32 mouse cellular contexts compared by ENCODE assay signal in genomic region chr10:72659198-72659597, GRCm38 (mm10).
"Had no signal": no experiment of that assay in that cellular context is flagged by ENCODE, and none has a peak within 500 bp of the region (broad histone marks: within the 10 kb centered on the region; RNA-seq: fewer than 3 reads in every experiment).

No protein-coding gene starts in this region.

- H3K27ac ChIP-seq: limb, embryonic 10.5 days; limb, embryonic 12.5 days; limb, embryonic 13.5 days; limb, embryonic 15.5 days; liver, embryonic 12.5 days; liver, embryonic 13.5 days; liver, embryonic 14.5 days; liver, embryonic 15.5 days; lung, embryonic 15.5 days; macrophage; midbrain, embryonic 10.5 days; midbrain, embryonic 12.5 days; midbrain, embryonic 13.5 days; midbrain, embryonic 15.5 days; neural tube, embryonic 12.5 days; neural tube, embryonic 13.5 days had no signal

- H3K9ac ChIP-seq: limb, embryonic 12.5 days; limb, embryonic 13.5 days; limb, embryonic 15.5 days; liver, embryonic 12.5 days; liver, embryonic 13.5 days; liver, embryonic 14.5 days; liver, embryonic 15.5 days; liver, postnatal 0 days; lung, embryonic 14.5 days; lung, embryonic 15.5 days; midbrain, embryonic 12.5 days; midbrain, embryonic 13.5 days; midbrain, embryonic 15.5 days; neural tube, embryonic 12.5 days; neural tube, embryonic 13.5 days had no signal

- H3K4me2 ChIP-seq: limb, embryonic 12.5 days; limb, embryonic 13.5 days; limb, embryonic 15.5 days; liver, embryonic 11.5 days; liver, embryonic 12.5 days; liver, embryonic 13.5 days; liver, embryonic 15.5 days; lung, embryonic 14.5 days; lung, embryonic 15.5 days; midbrain, embryonic 11.5 days; midbrain, embryonic 12.5 days; midbrain, embryonic 13.5 days; midbrain, embryonic 15.5 days; neural tube, embryonic 12.5 days; neural tube, embryonic 13.5 days had no signal

- DNase-seq: left cerebral cortex, postnatal 4 days; liver; liver, embryonic 13.5 days; liver, postnatal 0 days; lung, adult 18-20 months; lung, adult 2 months; lung, embryonic 14.5 days; lung, postnatal 10 days; lung, postnatal 14 days; lung, postnatal 36 days; lung, postnatal 4 days; midbrain, embryonic 14.5 days had no signal

- H3K9me3 ChIP-seq: limb, embryonic 10.5 days; limb, embryonic 12.5 days; limb, embryonic 15.5 days; liver, embryonic 12.5 days; liver, embryonic 13.5 days; liver, embryonic 15.5 days; lung, embryonic 15.5 days; midbrain, embryonic 10.5 days; midbrain, embryonic 12.5 days; midbrain, embryonic 13.5 days; midbrain, embryonic 15.5 days; neural tube, embryonic 12.5 days; neural tube, embryonic 13.5 days had no signal

- H3K4me3 ChIP-seq: limb, embryonic 10.5 days; limb, embryonic 12.5 days; limb, embryonic 13.5 days; limb, embryonic 15.5 days; liver, embryonic 12.5 days; liver, embryonic 13.5 days; liver, embryonic 15.5 days; lung, embryonic 15.5 days; midbrain, embryonic 10.5 days; midbrain, embryonic 12.5 days; midbrain, embryonic 13.5 days; midbrain, embryonic 15.5 days; myocyte; neural tube, embryonic 12.5 days; neural tube, embryonic 13.5 days had no signal

- H3K27me3 ChIP-seq: limb, embryonic 12.5 days; limb, embryonic 13.5 days; limb, embryonic 15.5 days; liver, embryonic 12.5 days; liver, embryonic 13.5 days; liver, embryonic 15.5 days; lung, embryonic 15.5 days; midbrain, embryonic 12.5 days; midbrain, embryonic 13.5 days; midbrain, embryonic 15.5 days; neural tube, embryonic 12.5 days; neural tube, embryonic 13.5 days had no signal

- ATAC-seq: liver, embryonic 12.5 days; liver, postnatal 0 days; lung, postnatal 0 days; midbrain, embryonic 13.5 days; midbrain, embryonic 15.5 days; midbrain, embryonic 16.5 days had no signal
